Mouse (Mus musculus) cerebellum, adult 18-20 months (tissue): ENCODE data around the gene Slc35b4.

Experiments
- DNase-seq, 2 experiments: peaks; one replicate each; pipeline ENCODE4 v3.0.0; 2021

Slc35b4 gene

DNA sequence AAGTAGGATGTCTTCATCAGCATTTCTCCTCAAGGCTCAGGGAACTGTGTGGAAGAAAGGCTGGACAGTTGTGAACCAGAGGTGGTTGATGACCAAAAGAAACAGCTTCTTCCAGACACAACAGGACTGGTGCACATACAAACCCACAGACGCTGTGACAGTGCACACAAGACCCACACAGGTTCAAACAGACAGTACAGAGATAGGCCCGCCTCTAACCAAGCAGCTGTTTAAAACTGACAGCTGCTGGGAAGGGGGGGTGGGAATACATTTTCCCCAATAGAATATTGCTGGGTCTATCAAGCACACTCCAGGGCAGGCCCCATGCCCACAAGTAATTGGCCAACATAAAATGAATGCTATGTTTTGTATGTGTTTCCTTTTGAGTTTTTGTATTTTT lies 52.5 kb downstream of the Slc35b4 start:
- DNase-seq, result no peak

DNA sequence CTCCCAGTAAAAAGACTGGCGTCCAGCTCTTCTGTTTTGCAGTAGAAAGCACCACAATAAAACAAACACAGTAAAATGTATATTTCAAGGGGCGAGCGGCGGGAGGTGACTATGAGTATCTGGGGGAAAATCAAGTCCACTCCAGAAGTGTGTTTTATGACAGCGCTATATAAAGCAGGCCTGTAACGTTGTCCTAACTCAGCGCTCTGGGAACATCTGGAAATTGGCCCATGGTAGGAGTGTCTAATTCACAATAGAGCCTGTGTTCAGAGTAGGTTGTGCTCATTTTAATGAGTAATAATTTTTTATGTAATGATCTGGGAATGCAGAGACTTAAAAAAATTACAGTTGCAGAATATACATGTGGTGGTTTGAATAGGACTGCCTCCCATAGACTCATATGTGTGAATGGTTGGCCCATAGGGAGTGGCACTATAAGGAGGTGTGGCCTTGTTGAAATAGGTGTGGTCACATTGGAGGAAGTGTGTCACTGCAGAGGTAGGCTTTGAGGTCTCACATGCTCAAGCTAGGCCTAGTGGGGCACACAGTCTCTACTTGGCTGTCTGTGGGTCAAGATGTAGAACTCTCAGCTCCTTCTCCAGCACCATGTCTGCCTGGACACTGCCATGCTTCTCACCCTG lies 60.0 kb downstream of the Slc35b4 start:
- no peak for DNase-seq

DNA sequence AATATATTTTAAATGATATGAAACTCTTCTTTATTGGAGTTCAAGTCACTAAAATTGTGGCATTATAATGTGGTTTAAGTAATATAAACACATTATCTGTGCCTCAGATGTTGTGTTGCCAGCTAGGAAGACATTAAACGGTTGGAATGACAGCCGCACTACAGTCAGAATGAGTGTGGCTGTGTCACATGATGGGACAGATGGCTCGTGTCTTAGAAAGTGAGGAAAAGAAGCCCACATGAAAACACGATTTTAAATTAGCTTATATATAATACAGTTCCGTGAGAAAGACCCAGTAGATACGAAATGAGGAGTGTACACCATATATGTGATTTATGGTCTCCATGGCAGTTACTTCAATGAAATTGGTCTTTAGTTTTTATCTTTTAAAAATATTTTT lies 65.5 kb downstream of the Slc35b4 start:
- DNase-seq, result no peak

DNA sequence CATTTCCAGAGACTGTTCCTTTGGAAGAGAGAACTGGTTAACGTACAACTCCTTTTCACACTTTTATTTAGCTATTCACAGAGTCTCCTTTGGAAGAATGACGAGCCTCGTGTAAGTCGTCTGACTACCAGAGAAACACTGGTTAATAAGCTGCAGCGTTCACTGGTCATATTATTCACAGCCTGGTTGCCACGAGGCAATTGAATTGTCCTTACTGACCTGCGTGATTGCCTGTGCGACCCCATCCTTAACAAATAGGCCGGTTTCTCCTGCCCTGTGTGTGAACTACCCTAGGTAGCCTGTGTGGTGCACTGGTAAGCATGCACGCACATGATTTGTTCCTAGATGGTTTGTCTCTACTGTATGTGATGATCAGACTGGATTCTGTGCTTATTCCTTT lies 66.3 kb downstream of the Slc35b4 start:
- no peak for DNase-seq
